Mouse (Mus musculus) kidney, embryonic 14.5 days (tissue): Measurements from ENCODE around the gene Col17a1. TPM values are rescaled to one million over a fixed set of nuclear protein-coding genes. Genes with fewer than 3 reads are reported as not detected.

Experiments used
- ATAC-seq: fragments of 200-750 bp; cut with Nextera tagmentation; 2 replicates; pipeline ENCODE4 v1.8.0; 2017; ENCODE audit warnings: moderate number of reproducible peaks, mild to moderate bottlenecking, moderate TSS enrichment, moderate library complexity; ENCODE audit not compliant: low FRiP score, low TSS enrichment
- H3K27ac ChIP-seq: fragments of 300-500 bp; sonication (generic); 2 replicates; pipeline ENCODE4 v1.5.1; 2014; ENCODE audit warnings: low read depth, mild to moderate bottlenecking, low read length, moderate library complexity, mixed read lengths
- H3K27me3 ChIP-seq: fragments of 300-500 bp; sonication (generic); 2 replicates; pipeline ENCODE4 v1.6.1; 2014; ENCODE audit warnings: mild to moderate bottlenecking, low read length; ENCODE audit not compliant: control insufficient read depth, insufficient read depth
- H3K36me3 ChIP-seq: fragments of 300-500 bp; sonication (generic); 2 replicates; pipeline ENCODE4 v1.6.1; 2014; ENCODE audit warnings: low read length, mixed read lengths; ENCODE audit not compliant: control insufficient read depth, insufficient read depth
- H3K4me1 ChIP-seq: fragments of 300-500 bp; sonication (generic); 2 replicates; pipeline ENCODE4 v1.6.1; 2014; ENCODE audit warnings: low read length, mixed read lengths; ENCODE audit not compliant: control insufficient read depth, insufficient read depth
- H3K4me2 ChIP-seq: fragments of 300-500 bp; sonication (generic); replicated peaks from 2 replicates; pipeline ENCODE4 v1.6.1; 2014; ENCODE audit warnings: low read depth, mild to moderate bottlenecking, low read length
- H3K4me3 ChIP-seq: fragments of 300-500 bp; sonication (generic); 2 replicates; pipeline ENCODE4 v1.5.1; 2014; ENCODE audit warnings: mild to moderate bottlenecking, low read length
- H3K9ac ChIP-seq: fragments of 300-500 bp; sonication (generic); 2 replicates; pipeline ENCODE4 v1.6.1; 2014; ENCODE audit warnings: low read depth, mild to moderate bottlenecking, low read length, moderate library complexity
- H3K9me3 ChIP-seq: fragments of 300-500 bp; sonication (generic); 2 replicates; pipeline ENCODE4 v1.6.1; 2016; ENCODE audit warnings: low read length; ENCODE audit not compliant: control insufficient read depth
- WGBS: fragments of 180-500 bp; shearing (Covaris S2); extraction: QIAGEN DNeasy Blood & Tissue Kit; methylation state at CpG from one replicate; pipeline ENCODE4 v1.1.7; 2014; 5-methylcytosine and 5-hydroxymethylcytosine counted together
- polyA plus RNA-seq: library from polyadenylated mRNA; unstranded; fragments of >200 nt; fragmentation: Nextera tagmentation; extraction: Ambion mirVana; gene quantifications from 2 replicates; pipeline ENCODE4 v1.2.1, GENCODE M21; 2014

Gene Col17a1
- 0.34 and 0.50 TPM in 2 replicates for polyA plus RNA-seq

GRCm38 (mm10) chr19:47691994-47692393 lies at the start of gene Col17a1:
Col17a1 (minus strand) TSS chr19:47692094.
- no peaks in the 10 kb centered on the region for H3K36me3 ChIP-seq
- H3K4me2 ChIP-seq: no peak within 1 kb of the TSS
- H3K27me3 ChIP-seq: no peaks in the 10 kb centered on the region
- no peak within 1 kb of the TSS for H3K9ac ChIP-seq
- H3K27ac ChIP-seq: no peak within 1 kb of the TSS
- H3K9me3 ChIP-seq: no peaks in the 10 kb centered on the region
- H3K4me1 ChIP-seq: no peaks in the 10 kb centered on the region
- 66% methylated on average over 6 of the region's 6 CpGs for WGBS
- H3K4me3 ChIP-seq: no peak within 1 kb of the TSS
- no peak for ATAC-seq

GRCm38 (mm10) chr19:47731931-47732330 lies 40.0 kb upstream of the Col17a1 start:
- Histone ChIP-seq H3K9ac (peak overlapping the region; percentile 75), H3K4me3 (peak overlapping the region; percentile 80), H3K9me3 (no peaks in the 10 kb centered on the region), H3K4me2 (peak overlapping the region; percentile 74), H3K27me3 (no peaks in the 10 kb centered on the region), H3K36me3 (peaks cover 45% of the 10 kb centered on the region), H3K27ac (peak overlapping the region; percentile 97), H3K4me1 (peaks cover 10% of the 10 kb centered on the region)
- peak; percentile 22; the same call in 1 of the 2 replicates for ATAC-seq
- under 1% methylated on average over 13 of the region's 15 CpGs for WGBS

- ATAC-seq: peak; percentile 98
- Histone ChIP-seq H3K9ac (peak within 1 kb of the TSS; percentile 75), H3K4me2 (peak within 1 kb of the TSS; percentile 74), H3K9me3 (no peaks in the 10 kb centered on the region), H3K36me3 (peaks cover 39% of the 10 kb centered on the region), H3K4me3 (peak within 1 kb of the TSS; percentile 80), H3K4me1 (peaks cover 10% of the 10 kb centered on the region), H3K27ac (peak within 1 kb of the TSS; percentile 97), H3K27me3 (no peaks in the 10 kb centered on the region)
- 1% methylated on average over 69 of the region's 72 CpGs for WGBS
Measured at GRCm38 (mm10) chr19:47731071-47731881, 39.4 kb upstream of the Col17a1 start, which contains the start of gene Sfr1. Sfr1 (plus strand) TSS chr19:47731682.

GRCm38 (mm10) chr19:47730691-47731070 lies 38.8 kb upstream of the Col17a1 start:
- Histone ChIP-seq H3K36me3 (peaks cover 33% of the 10 kb centered on the region), H3K27me3 (no peaks in the 10 kb centered on the region), H3K9me3 (no peaks in the 10 kb centered on the region), H3K27ac (peak overlapping the region; percentile 97), H3K4me2 (peak overlapping the region; percentile 74), H3K9ac (peak overlapping the region; percentile 75), H3K4me3 (peak overlapping the region; percentile 80), H3K4me1 (peaks cover 10% of the 10 kb centered on the region)
- ATAC-seq: peak; percentile 76
- under 1% methylated on average over 12 of the region's 12 CpGs for WGBS

- no peaks in the 10 kb centered on the region for H3K27me3 ChIP-seq
- H3K4me2 ChIP-seq: no peak overlapping the region
- 84% methylated on average over 7 of the region's 7 CpGs for WGBS
- no peak for ATAC-seq
- no peak overlapping the region for H3K27ac ChIP-seq
- no peak overlapping the region for H3K4me3 ChIP-seq
- H3K36me3 ChIP-seq: no peaks in the 10 kb centered on the region
- H3K9me3 ChIP-seq: no peaks in the 10 kb centered on the region
- no peak overlapping the region for H3K9ac ChIP-seq
- peaks cover 6% of the 10 kb centered on the region; the same call in 1 of the 2 replicates for H3K4me1 ChIP-seq
Measured at GRCm38 (mm10) chr19:47725643-47726140, 33.8 kb upstream of the Col17a1 start.

- Histone ChIP-seq H3K4me2 (no peak overlapping the region), H3K4me3 (no peak overlapping the region), H3K9ac (no peak overlapping the region), H3K4me1 (peaks cover 2% of the 10 kb centered on the region; the same call in 1 of the 2 replicates), H3K27me3 (no peaks in the 10 kb centered on the region), H3K27ac (no peak overlapping the region), H3K9me3 (no peaks in the 10 kb centered on the region), H3K36me3 (no peaks in the 10 kb centered on the region)
- ATAC-seq: no peak
- 77% methylated on average over 4 of the region's 4 CpGs for WGBS
Measured at GRCm38 (mm10) chr19:47724903-47725302, 33.0 kb upstream of the Col17a1 start.

- H3K4me1 ChIP-seq: no peaks in the 10 kb centered on the region
- H3K36me3 ChIP-seq: no peaks in the 10 kb centered on the region
- no peak overlapping the region for H3K9ac ChIP-seq
- H3K27me3 ChIP-seq: no peaks in the 10 kb centered on the region
- 29% methylated on average over 6 of the region's 6 CpGs for WGBS
- H3K9me3 ChIP-seq: no peaks in the 10 kb centered on the region
- no peak overlapping the region for H3K4me3 ChIP-seq
- no peak overlapping the region for H3K4me2 ChIP-seq
- no peak overlapping the region for H3K27ac ChIP-seq
- ATAC-seq: no peak
Measured at GRCm38 (mm10) chr19:47722471-47722870, 30.6 kb upstream of the Col17a1 start.

GRCm38 (mm10) chr19:47719147-47719546 lies 27.3 kb upstream of the Col17a1 start:
- H3K36me3 ChIP-seq: no peaks in the 10 kb centered on the region
- no peaks in the 10 kb centered on the region for H3K27me3 ChIP-seq
- H3K4me3 ChIP-seq: no peak overlapping the region
- 91% methylated on average over 3 of the region's 3 CpGs for WGBS
- no peak overlapping the region for H3K27ac ChIP-seq
- H3K4me2 ChIP-seq: no peak overlapping the region
- no peak overlapping the region for H3K9ac ChIP-seq
- H3K9me3 ChIP-seq: no peaks in the 10 kb centered on the region; the same call in 1 of the 2 replicates
- H3K4me1 ChIP-seq: no peaks in the 10 kb centered on the region
- no peak for ATAC-seq

- H3K4me2 ChIP-seq: no peak overlapping the region
- H3K27me3 ChIP-seq: no peaks in the 10 kb centered on the region
- no peak for ATAC-seq
- H3K36me3 ChIP-seq: no peaks in the 10 kb centered on the region
- no peak overlapping the region for H3K9ac ChIP-seq
- H3K9me3 ChIP-seq: no peaks in the 10 kb centered on the region; the same call in 1 of the 2 replicates
- no peak overlapping the region for H3K27ac ChIP-seq
- 68% methylated on average over 2 of the region's 2 CpGs for WGBS
- no peaks in the 10 kb centered on the region for H3K4me1 ChIP-seq
- H3K4me3 ChIP-seq: no peak overlapping the region
Measured at GRCm38 (mm10) chr19:47716144-47716543, 24.2 kb upstream of the Col17a1 start.
